Mouse (Mus musculus) 3134 (cell line): Measurements from ENCODE around the gene Zfp146.
"Not testable (repeated sequence)": the region's sequence is repeated elsewhere in the genome, so short reads cannot be mapped to it uniquely, and the experiment has no call there.

Source experiments
- DNase-seq: peaks from one replicate; pipeline ENCODE4 v3.0.0-alpha.2; 2011; ENCODE audit warnings: low spot score; ENCODE audit not compliant: insufficient read length; ENCODE audit errors: extremely low read depth

Zfp146 gene

GRCm38 (mm10) chr7:30169583-30170282, at the start of gene Zfp146:
TSS of gene Zfp146 (minus strand) at chr7:30169750.
- DNase-seq, result peak; percentile 81

- no peak for DNase-seq
Measured at GRCm38 (mm10) chr7:30217277-30217676, 47.7 kb upstream of the Zfp146 start.

DNA sequence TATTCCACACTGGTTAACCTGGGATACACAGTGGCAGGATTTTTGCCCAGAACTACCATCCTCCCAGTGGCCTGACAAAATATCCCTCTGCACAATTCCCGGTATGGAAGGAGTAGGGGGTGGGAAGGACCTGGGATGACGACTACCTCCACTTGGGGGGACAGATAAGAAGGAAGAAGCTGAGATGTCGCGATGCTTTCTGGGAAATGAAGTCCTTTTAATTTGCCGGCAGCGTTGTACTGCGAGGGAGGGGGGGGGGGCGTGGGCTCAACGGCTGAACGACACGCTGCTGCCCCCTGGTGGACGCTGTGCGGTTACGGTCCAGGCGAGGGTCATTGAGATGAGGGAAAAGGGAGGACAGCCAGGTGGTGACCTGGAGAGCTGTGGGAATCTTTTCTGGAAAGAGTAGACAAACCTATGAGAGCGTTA, 47.2 kb upstream of the Zfp146 start:
- DNase-seq, result peak; percentile 75

- DNase-seq, result no peak
Measured at GRCm38 (mm10) chr7:30215875-30216274, 46.3 kb upstream of the Zfp146 start.

GRCm38 (mm10) chr7:30213881-30214280, 44.3 kb upstream of the Zfp146 start:
- DNase-seq, result no peak

- DNase-seq, result no peak
Measured at GRCm38 (mm10) chr7:30211025-30211424, 41.5 kb upstream of the Zfp146 start.

DNA sequence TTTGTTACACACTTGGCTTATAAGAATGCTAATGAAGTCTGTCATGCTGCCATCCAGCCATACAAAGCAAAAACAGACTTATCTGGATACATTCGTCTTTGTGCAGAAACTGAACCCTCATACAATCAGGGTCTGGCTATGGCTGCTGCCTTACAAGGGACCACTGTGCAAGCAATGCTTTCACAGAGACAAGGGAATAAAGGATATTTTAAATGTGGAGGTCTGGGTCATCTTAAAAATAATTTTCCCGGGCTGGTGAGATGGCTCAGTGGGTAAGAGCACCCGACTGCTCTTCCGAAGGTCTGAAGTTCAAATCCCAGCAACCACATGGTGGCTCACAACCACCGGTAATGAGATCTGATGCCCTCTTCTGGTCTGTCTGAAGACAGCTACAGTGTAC, 36.8 kb upstream of the Zfp146 start:
- DNase-seq, result not testable (repeated sequence)

- DNase-seq, result no peak
Measured at GRCm38 (mm10) chr7:30205383-30205782, 35.8 kb upstream of the Zfp146 start.

DNA sequence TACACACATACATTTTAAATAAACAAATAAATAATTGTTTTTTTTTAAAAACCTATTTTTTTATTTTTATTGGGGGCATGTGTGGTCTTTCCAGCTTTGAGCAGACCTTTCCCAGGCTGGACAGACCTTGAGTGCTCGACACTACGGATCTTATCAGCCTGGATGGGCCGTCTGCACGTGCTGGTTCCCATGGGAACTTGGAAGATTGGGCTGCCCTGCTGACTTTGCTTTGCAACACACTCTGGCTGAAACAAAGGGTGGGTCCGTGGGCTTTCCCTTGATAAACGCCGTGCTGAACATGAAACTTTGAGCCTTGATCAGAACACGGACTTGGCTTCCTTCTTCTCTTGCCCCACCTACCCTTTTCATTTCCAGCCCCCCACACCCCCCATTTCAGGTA, 34.8 kb upstream of the Zfp146 start:
- DNase-seq, result no peak

- DNase-seq, result peak; percentile 41
Measured at GRCm38 (mm10) chr7:30202895-30203690, 33.5 kb upstream of the Zfp146 start.

DNA sequence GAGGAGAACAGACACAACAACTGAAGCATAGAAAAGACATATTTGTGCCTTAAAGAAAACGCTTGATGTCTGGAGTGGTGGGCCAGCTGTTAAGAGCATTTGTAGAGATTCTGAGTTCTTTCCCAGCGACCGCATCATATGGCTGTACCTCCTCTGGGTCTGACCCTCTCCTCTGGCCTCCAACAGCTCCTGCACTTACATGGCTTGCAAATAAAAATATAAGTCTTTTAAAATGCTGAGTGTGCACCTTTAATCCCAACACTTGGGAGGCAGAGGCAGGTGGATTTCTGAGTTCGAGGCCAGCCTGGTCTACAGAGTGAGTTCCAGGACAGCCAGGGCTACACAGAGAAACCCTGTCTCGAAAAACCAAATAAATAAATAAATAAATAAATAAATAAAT, 31.1 kb upstream of the Zfp146 start:
- not testable (repeated sequence) for DNase-seq

DNA sequence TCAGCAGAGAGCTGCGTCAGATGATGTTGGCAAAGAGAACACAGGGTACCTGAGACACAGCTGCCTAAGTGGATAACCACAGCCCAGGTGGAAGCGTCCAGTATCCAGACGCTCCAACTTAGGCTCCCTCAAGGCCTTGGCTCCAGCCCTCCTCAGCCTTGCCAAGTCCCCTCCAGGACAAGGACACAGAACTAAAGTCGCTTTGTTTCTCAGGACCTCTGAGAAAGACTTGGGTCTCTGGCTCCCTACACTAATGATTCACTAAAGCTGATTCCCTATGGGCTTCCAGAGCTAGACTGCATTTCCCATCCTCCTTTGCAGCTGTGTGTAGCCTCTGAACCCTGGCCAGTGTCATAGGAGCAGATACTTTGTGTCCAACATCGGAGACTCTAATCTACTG, 30.6 kb upstream of the Zfp146 start:
- no peak for DNase-seq

- no peak for DNase-seq
Measured at GRCm38 (mm10) chr7:30199498-30200139, 30.1 kb upstream of the Zfp146 start.

GRCm38 (mm10) chr7:30198481-30198971, 29.0 kb upstream of the Zfp146 start, which contains the start of gene Capns1:
TSS of gene Capns1 (minus strand) at chr7:30198811.
- DNase-seq, result peak; percentile 64

GRCm38 (mm10) chr7:30197592-30198129, 28.1 kb upstream of the Zfp146 start:
- peak; percentile 28 for DNase-seq

DNA sequence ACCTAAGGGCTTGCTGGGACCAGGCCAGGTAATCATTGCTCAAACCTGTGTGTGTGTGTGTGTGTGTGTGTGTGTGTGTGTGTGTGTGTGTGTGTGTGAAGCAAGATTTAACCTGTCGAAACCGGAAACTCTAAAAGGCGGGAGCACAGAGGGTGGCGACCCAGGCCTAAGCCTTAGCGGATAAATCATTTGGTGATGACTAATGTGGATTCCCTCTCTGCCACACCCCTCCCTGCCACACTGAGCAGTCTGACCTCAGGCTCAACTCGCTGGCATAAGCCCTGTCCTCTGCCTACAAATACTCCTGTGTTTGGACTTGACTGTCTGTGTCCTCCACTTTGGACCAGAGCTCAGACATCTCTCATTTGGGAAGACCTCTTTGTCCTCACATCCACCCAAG, 26.6 kb upstream of the Zfp146 start:
- DNase-seq, result peak; percentile 71

DNA sequence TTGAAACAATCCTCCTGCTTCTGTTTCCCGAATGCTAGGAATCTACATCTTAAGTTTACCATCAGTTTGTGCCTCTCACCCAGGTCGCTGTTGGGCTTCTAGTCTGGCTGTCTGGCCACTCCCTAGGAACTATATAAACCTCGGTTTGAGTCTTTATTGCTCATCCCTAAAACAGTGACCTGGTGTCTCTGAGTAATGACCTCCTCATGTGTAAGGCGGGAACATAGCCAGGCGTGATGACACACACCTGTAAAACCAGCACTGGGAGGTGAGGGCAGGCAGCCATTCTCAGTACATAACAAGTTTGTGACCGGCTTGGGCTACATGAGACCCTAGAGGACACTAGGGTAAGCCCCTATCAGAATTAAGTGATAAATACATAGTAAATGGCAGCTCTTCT, 25.9 kb upstream of the Zfp146 start:
- no peak for DNase-seq

GRCm38 (mm10) chr7:30194884-30195283, 25.3 kb upstream of the Zfp146 start:
- peak; percentile 96 for DNase-seq

DNA sequence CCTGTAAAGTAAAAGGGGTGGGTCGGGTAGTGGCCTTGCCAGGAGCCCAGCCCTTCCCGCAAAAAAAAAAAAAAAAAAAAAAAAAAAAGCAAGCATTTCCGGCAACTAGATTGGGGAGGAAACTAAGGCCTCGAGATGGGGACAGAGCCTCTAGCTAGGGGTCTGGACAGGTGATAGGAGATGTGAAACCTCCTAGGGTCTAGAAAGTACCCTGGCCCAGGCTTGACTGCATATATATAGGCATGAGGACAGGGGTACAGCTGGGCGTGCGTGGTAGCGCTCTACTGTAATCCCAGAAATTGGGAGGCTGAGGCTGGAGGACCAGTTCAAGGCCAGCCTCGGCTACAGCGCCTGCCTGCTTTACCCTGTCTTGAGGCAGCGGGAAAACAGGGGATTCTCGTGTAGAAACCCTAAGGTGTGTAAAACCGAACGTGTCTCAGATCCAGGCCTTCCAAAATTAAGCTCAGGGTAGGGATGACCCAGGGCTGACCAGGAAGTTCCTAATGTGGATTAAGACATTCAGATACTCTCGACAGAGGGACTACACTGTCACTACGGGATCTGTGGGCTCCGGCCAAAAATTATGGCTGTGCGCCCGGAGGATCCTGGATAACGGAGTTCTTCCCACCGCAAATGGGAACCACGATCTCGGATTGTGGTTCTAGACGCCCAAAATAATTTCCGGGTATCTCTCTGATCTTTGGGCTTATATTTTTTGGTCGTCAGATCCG, 24.7 kb upstream of the Zfp146 start:
- DNase-seq, result peak; percentile 37

DNA sequence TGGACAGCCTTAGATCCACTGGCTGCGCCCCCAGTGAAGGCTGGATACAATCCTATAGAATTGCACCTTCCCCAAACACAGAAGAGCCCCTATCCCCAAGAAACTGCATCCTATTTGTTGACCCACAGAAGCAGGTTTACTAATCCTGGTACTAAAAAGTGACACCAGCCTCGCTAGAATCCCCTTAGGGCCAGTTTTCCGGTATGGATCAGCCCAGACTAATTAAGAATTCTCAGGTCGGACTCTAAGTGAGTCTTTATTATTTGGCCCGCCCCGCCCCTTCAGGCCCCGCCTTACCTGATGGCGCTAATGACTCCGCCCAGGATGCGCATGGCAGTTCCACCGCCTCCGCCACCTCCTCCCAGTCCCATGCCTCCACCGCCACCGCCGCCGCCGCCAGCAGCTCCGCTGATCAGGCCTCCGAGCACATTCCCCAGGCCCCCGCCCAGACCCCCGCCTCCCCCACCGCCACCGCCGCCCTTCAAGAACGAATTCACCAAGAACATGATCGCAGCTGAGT, 24.1 kb upstream of the Zfp146 start:
- peak; percentile 66 for DNase-seq
